Mouse (Mus musculus): ENCODE data around the gene Gm29609.

Gene Gm29609

DNA sequence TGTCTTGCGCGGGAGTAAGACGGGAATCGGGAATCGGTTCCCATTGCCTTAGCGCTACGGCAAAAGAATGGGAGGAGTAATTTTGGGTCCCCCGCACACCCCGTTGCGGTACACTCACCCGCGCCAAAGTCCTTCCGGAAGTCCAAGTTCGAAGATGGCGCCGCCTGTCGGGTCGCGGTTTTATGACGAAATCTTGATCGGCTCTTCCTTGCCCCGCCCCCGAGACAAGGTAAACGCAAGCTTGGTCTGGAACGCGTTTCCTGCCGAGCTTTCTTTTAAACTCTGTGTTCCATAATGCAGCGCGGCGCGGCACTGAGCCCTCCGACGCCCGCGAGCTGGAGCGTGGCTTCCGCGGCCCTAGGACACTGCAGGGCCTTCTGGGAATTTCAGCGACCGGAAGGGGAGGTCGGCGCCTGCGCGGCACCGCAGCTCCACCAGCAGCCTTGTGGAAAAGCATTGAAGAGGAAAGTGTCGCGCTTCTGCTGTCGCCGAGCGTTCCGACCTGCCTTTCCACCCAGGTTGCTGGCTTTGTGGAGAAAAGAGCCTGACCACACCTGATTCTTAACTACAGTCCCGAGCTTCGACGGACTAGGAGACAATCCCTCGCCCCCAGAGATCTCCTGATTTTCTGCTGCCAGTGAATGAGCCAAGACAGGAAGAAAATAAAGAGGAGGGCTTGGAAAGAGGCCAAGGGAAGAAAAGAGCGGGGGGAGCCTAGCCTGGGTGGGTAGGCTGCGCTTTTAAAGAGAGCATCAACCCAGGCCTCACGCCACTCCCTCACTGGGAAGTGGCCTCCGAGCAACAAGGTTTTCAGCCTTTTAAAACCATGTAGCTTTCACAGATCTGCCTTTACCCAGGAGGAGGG lies at the start of gene Gm29609, which contains the start of gene Gtf3c2:
Gm29609 (minus strand) TSS at position 146 of the 865 bp plus-strand sequence.
Gtf3c2 (minus strand) TSS at position 379 of the 865 bp plus-strand sequence.
- DNase-seq: peak; percentile 99

DNA sequence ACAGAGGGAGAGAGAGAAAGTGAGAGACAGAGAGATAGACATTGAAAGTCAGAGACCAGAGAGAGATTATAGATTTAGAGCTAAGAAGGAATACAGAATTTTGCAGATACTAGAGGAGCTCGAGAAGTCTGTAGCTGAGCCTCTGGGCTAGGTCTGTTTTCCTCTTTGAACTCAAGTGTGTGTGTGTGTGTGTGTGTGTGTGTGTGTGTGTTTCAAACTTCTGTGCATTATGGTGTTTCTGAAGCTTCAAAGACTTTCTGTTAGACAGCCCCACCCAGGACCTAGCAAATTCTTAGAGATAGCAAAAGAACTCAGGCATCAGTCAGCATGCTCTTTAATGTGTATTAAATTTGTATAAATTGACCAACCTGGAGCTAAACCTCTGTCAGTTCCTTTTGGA lies 46.9 kb upstream of the Gm29609 start:
- no peak for DNase-seq

GRCm38 (mm10) chr5:31222696-31223095 lies 43.0 kb upstream of the Gm29609 start:
- DNase-seq: peak; percentile 83

DNA sequence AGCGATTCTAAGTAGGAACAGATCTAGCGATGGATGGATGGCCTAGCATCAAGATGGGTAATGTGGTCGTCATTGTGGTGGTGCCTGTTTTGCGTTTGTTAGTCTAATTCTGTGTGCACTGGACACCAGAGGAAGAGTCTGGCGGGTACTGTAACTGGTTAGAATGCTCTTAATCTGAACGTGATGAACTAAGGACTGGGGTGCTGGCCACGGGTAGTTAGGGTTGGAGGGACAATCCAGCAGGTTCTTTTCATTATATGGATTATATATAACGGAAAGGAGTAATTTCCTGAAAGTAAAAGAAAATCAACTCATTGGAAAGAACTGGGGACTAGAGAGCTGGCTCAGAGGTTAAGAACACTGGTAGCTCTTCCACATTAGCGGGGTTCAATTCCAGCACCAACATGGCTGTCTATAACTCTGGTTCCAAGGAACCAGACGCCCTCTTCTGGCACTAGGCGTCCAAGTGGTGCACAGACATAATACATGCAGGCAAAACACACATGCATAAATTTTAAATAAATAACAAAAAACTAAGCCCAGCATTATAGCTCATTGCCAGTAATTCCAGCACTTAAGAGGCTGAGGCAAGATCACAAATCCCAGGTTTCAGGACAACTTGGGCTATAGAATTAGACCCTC lies 41.7 kb upstream of the Gm29609 start:
- peak; percentile 88 for DNase-seq

DNA sequence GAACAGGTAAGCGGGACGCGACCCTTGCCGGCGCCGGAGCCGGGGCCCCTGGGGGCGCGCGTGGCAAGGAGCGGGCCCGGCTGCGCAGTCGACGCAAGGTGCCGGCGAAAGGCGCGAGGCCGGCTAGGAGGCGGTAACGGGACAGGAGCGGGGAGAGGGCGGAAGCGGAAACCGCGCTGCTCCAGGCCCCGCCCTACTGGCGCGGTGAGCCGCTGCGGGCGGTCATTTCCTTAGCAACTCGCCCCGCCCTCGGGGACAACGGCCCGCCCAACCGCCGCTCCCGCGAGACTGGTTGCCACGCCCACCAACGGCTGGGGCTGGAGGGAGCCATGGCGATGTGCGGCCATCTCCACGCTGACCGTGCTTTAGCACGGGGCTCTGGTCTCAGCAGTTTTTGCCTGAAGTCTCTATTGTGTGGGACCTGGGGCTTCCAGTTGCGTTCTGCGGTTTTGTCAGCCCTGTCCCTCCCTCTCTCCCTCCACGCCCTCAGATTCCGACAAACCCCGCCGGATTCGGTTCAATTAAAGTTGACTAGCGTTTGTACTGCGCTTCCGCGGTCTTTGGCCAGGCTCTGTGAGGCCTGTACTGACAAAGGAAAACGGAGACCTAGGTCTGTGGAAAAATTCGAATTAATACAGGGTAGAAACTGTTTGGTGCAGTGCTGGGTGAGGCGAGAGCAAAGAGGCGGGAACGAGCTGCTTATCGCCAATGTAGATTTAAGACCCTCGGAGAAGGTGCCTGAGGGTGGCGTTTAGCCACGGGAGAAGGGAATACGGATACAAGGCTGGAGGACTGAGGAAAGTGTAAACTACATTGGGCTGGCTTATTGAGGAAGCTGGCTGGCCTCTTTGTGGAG lies 41.0 kb upstream of the Gm29609 start, which contains the start of gene Ppm1g:
Ppm1g (minus strand) TSS at position 240 of the 856 bp plus-strand sequence.
- DNase-seq: peak; percentile 100

DNA sequence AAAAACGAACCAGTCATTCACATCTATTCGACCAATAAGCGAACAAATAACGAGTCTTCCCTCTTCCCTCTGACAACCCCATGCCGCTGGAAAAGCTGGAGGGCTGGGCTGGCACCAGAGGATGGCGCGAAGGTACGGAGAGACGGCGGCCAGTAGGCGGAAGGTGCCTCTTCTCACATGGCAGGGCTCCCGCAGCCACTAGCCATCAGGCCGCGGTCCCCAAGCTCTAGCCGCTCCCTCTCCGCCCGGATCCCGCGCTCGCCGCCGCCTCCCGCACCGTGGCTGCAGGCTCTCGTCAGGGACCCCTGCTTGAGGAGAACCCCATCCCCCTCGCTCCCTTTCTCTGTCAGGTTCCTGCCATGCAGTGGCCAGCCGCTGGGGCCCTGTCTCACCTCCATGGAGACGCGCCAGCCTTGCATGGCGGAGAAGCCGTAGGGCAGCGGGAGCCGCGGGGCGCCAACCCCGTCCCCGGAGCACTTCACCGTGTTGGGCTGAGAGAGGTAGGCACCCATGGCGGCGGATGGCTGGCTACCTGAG lies 40.3 kb upstream of the Gm29609 start:
- no peak for DNase-seq

DNA sequence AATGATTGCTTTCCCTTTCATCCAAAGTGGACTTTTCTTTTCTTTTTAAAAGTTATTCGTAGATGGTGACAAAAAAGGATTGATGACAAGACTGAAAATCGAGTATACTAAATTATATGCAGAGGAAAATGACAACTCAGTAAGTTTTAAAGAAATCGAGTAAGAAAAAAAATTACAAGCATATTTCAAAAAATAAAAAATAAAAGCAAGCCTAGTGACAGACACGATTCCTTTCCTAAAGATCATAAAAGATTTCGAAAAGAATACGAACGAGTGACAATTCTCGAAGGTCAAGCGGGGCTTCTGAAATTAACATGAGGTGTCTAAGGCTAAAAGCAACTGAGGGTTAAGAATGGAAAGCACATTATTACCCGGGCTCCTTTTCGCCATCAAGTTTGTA lies 39.8 kb upstream of the Gm29609 start:
- no peak for DNase-seq

- DNase-seq: no peak
These were observed 39.4 kb upstream of the Gm29609 start for GRCm38 (mm10) chr5:31219070-31219469.

DNA sequence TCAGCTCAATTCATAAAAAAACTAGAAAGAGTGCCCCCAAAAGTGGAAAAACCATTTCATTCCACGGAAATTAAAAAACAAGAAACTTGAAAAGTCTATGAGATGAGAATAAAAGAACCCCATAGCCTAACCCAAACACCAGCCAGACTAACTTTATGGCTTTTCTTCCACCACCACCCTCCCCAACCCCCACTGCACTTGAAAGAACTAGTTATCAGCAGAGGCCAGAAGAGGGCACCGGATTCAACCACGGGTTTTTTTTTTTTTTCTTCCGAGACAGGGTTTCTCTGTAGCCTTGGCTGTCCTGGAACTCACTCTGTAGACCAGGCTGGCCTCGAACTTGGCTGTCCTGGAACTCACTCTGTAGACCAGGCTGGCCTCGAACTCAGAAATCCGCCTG lies 38.6 kb upstream of the Gm29609 start:
- peak; percentile 87 for DNase-seq

DNA sequence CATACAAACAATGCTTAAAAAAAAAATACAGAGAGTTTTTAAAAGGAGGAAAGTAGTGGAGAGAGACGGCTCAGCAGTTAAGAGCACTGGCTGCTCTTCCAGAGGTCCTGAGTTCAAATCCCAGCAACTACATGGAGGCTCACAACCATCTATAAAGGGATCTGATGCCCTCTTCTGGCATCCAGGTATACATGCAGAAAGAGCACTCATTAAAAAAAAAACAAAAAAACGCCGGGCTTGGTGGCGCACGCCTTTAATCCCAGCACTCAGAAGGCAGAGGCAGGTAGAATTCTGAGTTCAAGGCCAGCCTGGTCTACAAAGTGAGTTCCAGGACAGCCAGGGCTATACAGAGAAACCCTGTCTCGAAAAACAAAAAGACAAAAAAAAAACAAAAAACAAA lies 36.8 kb upstream of the Gm29609 start:
- peak; percentile 46 for DNase-seq

GRCm38 (mm10) chr5:31204421-31204820 lies 24.7 kb upstream of the Gm29609 start:
- DNase-seq: peak; percentile 91

DNA sequence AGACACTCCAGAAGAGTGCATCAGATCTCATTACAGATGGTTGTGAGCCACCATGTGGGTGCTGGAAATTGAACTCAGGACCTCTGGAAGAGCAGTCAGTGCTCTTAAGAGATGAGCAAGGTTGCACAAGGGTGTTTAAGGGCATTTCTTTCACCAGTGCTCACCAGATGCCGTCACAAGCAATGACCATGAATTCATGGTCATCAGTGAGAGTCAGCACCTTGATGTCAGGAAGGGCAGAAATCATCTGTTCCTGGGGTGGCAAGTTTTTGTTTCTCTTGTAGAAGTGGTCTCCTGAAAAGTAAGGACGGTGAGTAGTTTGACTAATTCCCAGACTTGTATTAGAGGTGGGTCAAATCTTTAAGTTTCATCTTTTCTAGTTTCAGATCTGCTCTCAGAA lies 24.2 kb upstream of the Gm29609 start:
- peak; percentile 88 for DNase-seq

DNA sequence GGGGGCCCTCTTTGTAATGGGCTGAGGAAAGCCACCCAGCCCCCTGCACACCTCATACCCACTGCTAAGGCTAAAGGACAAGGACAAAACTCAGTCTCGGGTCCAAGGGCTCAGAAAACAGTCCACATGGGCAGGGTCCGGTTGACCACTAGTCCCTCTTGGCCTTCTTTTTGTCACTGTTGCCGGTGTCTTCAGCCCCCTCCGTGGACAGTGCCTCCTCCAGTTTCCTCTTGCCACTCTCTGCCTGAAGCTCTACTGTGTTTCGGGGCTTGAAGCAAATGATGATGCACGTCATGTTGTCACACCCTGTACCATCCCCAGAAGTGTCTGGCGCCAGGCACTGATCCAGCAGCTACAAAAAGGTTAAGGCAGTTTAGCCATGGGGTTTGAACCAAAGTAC lies 23.2 kb upstream of the Gm29609 start:
- peak; percentile 92 for DNase-seq

DNA sequence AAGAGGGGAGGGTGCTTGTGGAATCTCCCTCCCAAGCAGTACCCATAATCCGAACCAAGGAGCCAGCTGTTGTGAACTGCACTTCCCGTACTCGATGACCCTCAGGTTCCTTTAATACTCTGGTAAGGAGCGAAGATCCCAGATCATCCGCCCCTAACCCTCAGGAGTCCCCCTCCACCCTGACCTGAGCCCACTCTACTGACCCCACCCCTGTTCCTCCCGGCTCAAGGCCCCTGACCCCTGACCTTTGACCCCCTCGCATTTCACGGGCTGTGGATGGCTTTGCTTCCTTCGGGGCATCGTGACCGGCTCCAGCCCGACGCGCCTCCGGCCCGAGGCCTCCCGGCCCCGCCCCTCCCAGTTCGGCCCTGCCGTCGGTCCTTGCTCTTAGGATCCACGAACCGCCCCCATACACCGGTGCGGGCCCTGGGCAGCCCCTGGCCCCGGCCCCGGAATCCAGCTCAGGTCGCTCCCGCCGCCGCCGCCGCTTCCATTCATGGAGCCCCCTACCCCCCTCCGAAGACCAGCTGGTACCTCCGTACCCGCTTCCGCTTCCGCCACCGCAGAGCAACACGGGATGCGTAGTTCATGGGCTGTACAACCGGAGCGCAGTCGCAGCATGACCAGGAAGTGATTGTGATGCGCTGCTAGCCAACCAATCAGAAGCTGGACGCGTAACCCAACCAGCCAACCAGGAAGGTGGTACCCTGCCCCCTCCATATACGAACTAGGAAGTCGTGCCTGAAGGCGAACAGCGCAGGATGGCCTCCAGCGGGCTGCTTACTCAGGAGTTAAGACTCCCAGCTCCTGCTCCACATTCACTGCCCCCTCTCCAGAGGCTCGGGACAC lies 22.3 kb upstream of the Gm29609 start, which contains the start of gene Zfp513:
Zfp513 (minus strand) TSS at position 562 of the 849 bp plus-strand sequence.
- peak; percentile 100 for DNase-seq

- DNase-seq: no peak
These were observed 21.5 kb upstream of the Gm29609 start for GRCm38 (mm10) chr5:31201042-31201741.

- DNase-seq: peak; percentile 96
These were observed 20.6 kb upstream of the Gm29609 start for GRCm38 (mm10) chr5:31200327-31200768.

- peak; percentile 95 for DNase-seq
These were observed 20.2 kb upstream of the Gm29609 start for GRCm38 (mm10) chr5:31199893-31200292.

DNA sequence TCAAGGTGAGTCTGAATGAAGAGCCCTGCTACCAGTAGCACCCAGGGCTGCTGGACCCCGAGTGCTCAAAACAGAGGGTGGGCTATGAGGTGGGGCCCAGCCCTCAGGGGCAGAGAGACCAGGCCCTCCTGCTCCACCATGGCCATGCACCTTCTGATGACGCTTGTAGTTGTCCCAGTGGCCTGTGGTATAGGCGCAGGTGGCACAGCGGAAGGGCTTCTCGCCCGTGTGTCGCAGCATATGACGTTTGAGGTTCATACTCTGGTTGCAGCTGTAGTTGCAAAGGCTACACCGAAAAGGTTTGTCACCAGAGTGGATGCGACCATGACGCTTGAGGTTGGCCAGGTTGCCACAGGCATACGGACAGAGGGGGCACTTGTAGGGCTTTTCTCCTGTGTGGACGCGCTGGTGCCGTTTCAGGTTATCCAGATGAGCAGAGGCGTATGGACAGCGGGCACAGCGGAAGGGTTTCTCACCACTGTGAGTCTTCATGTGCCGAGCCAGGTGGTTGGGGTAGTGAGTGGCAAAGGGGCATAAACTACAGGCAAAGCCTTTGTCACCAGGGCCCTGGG lies 19.7 kb upstream of the Gm29609 start:
- peak; percentile 91 for DNase-seq

GRCm38 (mm10) chr5:31198616-31199320 lies 19.1 kb upstream of the Gm29609 start:
- peak; percentile 90 for DNase-seq

- DNase-seq: peak; percentile 90
These were observed 18.5 kb upstream of the Gm29609 start for GRCm38 (mm10) chr5:31198170-31198569.

Data from heart, adult 11 months (tissue).